Mouse (Mus musculus) lung, postnatal 0 days (tissue): Measurements from ENCODE around the gene Kdm6b.

Source experiments
- CTCF ChIP-seq: IDR thresholded peaks from 2 replicates; pipeline ENCODE4 v1.5.1; 2016; ENCODE audit warnings: antibody characterized with exemption, mild to moderate bottlenecking
- EP300 ChIP-seq: IDR thresholded peaks from 2 replicates; pipeline ENCODE4 v1.6.1; 2016; ENCODE audit warnings: antibody characterized with exemption, mild to moderate bottlenecking, control low read depth

GRCm38 (mm10) chr11:69414421-69415326 is 1.2 kb upstream of the Kdm6b start:
- no peak for TF ChIP-seq CTCF
- no peak for TF ChIP-seq EP300
